In genomic region chr2:98124646-98125045, GRCm38 (mm10) we compare ENCODE assay signal across 19 mouse cellular contexts.
DNase-seq lines count a peak whose midpoint lies in the region; TF ChIP-seq lines count a peak whose summit lies in the region.
"Had no signal": no experiment of that assay in that cellular context is flagged by ENCODE, and none has a peak within 500 bp of the region (broad histone marks: within the 10 kb centered on the region; RNA-seq: fewer than 3 reads in every experiment).

No protein-coding gene starts in this region.

- peak; percentile 7 for DNase-seq in left cerebral cortex, adult 11 months (ENCODE audit: low spot score)
- no peak for DNase-seq in left cerebral cortex, adult 18-20 months (ENCODE audit: low spot score in 2 of 2)
- DNase-seq in brain, adult 2 months (ENCODE audit: low read depth, low spot score): peak; percentile 65
- DNase-seq in brain, embryonic 18.5 days (ENCODE audit: low read depth, low spot score): peak; percentile 55
- peak; percentile 18 to 54 for DNase-seq in left cerebral cortex, postnatal 25 days (ENCODE audit: low spot score in 2 of 2)
- DNase-seq in thymus, postnatal 25 days: no peak
- no peak for DNase-seq in gastrocnemius, adult 2 months
- DNase-seq: adrenal gland, postnatal 14 days; cerebellum, postnatal 10 days; heart, adult 18-20 months; kidney, adult 8-10 months; kidney, postnatal 4 days; thymus, postnatal 14 days had no signal

- intact Hi-C loops in left cerebral cortex, postnatal 25 days (cut with DNase I): loop anchor here (5.0 kb wide), 3 partner anchors 83 to 657 kb away; no protein-coding TSS in a partner anchor
- intact Hi-C loops in gastrocnemius, adult 2 months (cut with DNase I): no loop called here

- H3K4me3 ChIP-seq in gastrocnemius, adult 2 months: no peak overlapping the region
- H3K4me3 ChIP-seq: embryonic facial prominence, embryonic 10.5 days; erythroblast, embryonic 14.5 days; limb, embryonic 10.5 days; liver, embryonic 12.5 days; myocyte; stomach, embryonic 15.5 days had no signal

- H3K27ac ChIP-seq in gastrocnemius, adult 2 months: no peak overlapping the region
- H3K27ac ChIP-seq: embryonic facial prominence, embryonic 10.5 days; limb, embryonic 10.5 days; liver, embryonic 12.5 days; stomach, embryonic 15.5 days had no signal

- TF ChIP-seq CTCF in gastrocnemius, adult 2 months (IDR thresholded peaks at IDR 0.05): no peak

Comparison
In these comparisons a context has a peak if more than half of its experiments do, and no peak if none do; other contexts are left out.
1. DNase-seq: peak in left cerebral cortex, adult 11 months (single experiment), brain, adult 2 months (single experiment), brain, embryonic 18.5 days (single experiment) and left cerebral cortex, postnatal 25 days (2 of 2); none in left cerebral cortex, adult 18-20 months (0 of 2), thymus, postnatal 25 days (single experiment) and gastrocnemius, adult 2 months (single experiment).